Mouse (Mus musculus): ENCODE measurements around the gene Maml1.

The Maml1 gene

GRCm38 (mm10) chr11:50219833-50220232 is 72.3 kb downstream of the Maml1 start:
- DNase-seq (ENCODE audit: low spot score), result no peak

- no peak for DNase-seq (ENCODE audit: low spot score)
Measured at GRCm38 (mm10) chr11:50217811-50218210, 74.3 kb downstream of the Maml1 start.

- DNase-seq (ENCODE audit: low spot score), result no peak
Measured at GRCm38 (mm10) chr11:50216724-50217366, 75.3 kb downstream of the Maml1 start.

- DNase-seq (ENCODE audit: low spot score), result no peak
Measured at GRCm38 (mm10) chr11:50215633-50216032, 76.5 kb downstream of the Maml1 start.

- no peak for DNase-seq (ENCODE audit: low spot score)
Measured at GRCm38 (mm10) chr11:50214631-50215030, 77.5 kb downstream of the Maml1 start.

- DNase-seq (ENCODE audit: low spot score), result peak; percentile 91
Measured at GRCm38 (mm10) chr11:50212848-50213758, 79.0 kb downstream of the Maml1 start.

- peak; percentile 72 for DNase-seq (ENCODE audit: low spot score)
Measured at GRCm38 (mm10) chr11:50212060-50212739, 79.9 kb downstream of the Maml1 start.

- peak; percentile 68 for DNase-seq (ENCODE audit: low spot score)
Measured at GRCm38 (mm10) chr11:50211322-50212059, 80.6 kb downstream of the Maml1 start.

GRCm38 (mm10) chr11:50210505-50211151 is 81.5 kb downstream of the Maml1 start, which contains the start of the genes Sqstm1 and Mgat4b:
Sqstm1 (minus strand) TSS chr11:50210827.
Mgat4b (plus strand) TSS chr11:50210890.
- DNase-seq (ENCODE audit: low spot score), result peak; percentile 82

- peak; percentile 96 for DNase-seq (ENCODE audit: low spot score)
Measured at GRCm38 (mm10) chr11:50210101-50210504, 82.0 kb downstream of the Maml1 start.

- DNase-seq (ENCODE audit: low spot score), result no peak
Measured at GRCm38 (mm10) chr11:50208039-50208438, 84.1 kb downstream of the Maml1 start.

GRCm38 (mm10) chr11:50207344-50207743 is 84.8 kb downstream of the Maml1 start:
- DNase-seq (ENCODE audit: low spot score), result no peak

GRCm38 (mm10) chr11:50206037-50206436 is 86.1 kb downstream of the Maml1 start:
- no peak for DNase-seq (ENCODE audit: low spot score)
